ENCODE assay signal across 11 mouse cellular contexts in genomic region chr7:102018034-102018433, GRCm38 (mm10). TPM values are rescaled to one million over a fixed set of nuclear protein-coding genes. Genes with fewer than 3 reads are reported as not detected.
DNase-seq lines count a peak whose midpoint lies in the region; ATAC-seq and TF ChIP-seq lines count a peak whose summit lies in the region.
"Had no signal": no experiment of that assay in that cellular context is flagged by ENCODE, and none has a peak within 500 bp of the region (broad histone marks: within the 10 kb centered on the region; RNA-seq: fewer than 3 reads in every experiment).

No protein-coding gene starts in this region.

- peaks cover 51% of the 10 kb centered on the region for H3K36me3 ChIP-seq in heart, postnatal 0 days (replicated peaks; ENCODE audit: control insufficient read depth, insufficient read depth, low read length)

- DNase-seq in adrenal gland, postnatal 14 days: peak; percentile 39
- no peak for DNase-seq in adrenal gland, postnatal 4 days (ENCODE audit: low spot score in 2 of 2)
- DNase-seq in left cerebral cortex, adult 2 months (ENCODE audit: extremely low spot score in 1 of 2, low spot score in 2 of 2): no peak
- DNase-seq in left cerebral cortex, adult 9 months (ENCODE audit: low spot score in 2 of 2): no peak
- no peak for DNase-seq in heart, postnatal 0 days (ENCODE audit: low spot score)
- peak; percentile 25 for DNase-seq in lung, adult 2 months
- DNase-seq in left cerebral cortex, adult 11 months (ENCODE audit: low spot score): no peak
- DNase-seq in left cerebral cortex, postnatal 36 days (ENCODE audit: low spot score in 2 of 2): no peak
- DNase-seq: layer of hippocampus, adult 9-11 months had no signal

- intact Hi-C loops in left cerebral cortex, adult 2 months (cut with DNase I): no loop called here
- intact Hi-C loops in left cerebral cortex, postnatal 36 days (cut with DNase I): no loop called here

- H3K27ac ChIP-seq in left cerebral cortex, adult 2 months: peak overlapping the region; percentile 57; the same call in 1 of the 2 replicates
- peak overlapping the region; percentile 78 for H3K27ac ChIP-seq in heart, postnatal 0 days (ENCODE audit: low read depth)
- H3K27ac ChIP-seq: lung, embryonic 15.5 days had no signal

- H3K4me3 ChIP-seq in left cerebral cortex, adult 2 months: no peak overlapping the region
- 0 out of 2 replicates have a peak overlapping the region, but pooled peaks have one; percentile 3 for H3K4me3 ChIP-seq in heart, postnatal 0 days (ENCODE audit: low read depth, low read length)
- peak overlapping the region; percentile 55 for H3K4me3 ChIP-seq in lung, adult 2 months (replicated peaks; ENCODE audit: extremely low read depth, low read depth, low read length)
- H3K4me3 ChIP-seq: lung, embryonic 15.5 days had no signal

- 31% methylated on average over 7 of the region's 7 CpGs for whole genome bisulfite sequencing in heart, postnatal 0 days
- WGBS in lung, adult 2 months: 26% methylated on average over 7 of the region's 7 CpGs

- peaks cover 15% of the 10 kb centered on the region; the same call in 1 of the 2 replicates for H3K4me1 ChIP-seq in heart, postnatal 0 days (ENCODE audit: control insufficient read depth, insufficient read depth)
- H3K4me1 ChIP-seq in lung, adult 2 months (ENCODE audit: control insufficient read depth, insufficient read depth, low read length): peaks cover 6% of the 10 kb centered on the region
- H3K4me1 ChIP-seq: lung, embryonic 15.5 days had no signal

- peak overlapping the region; percentile 41 for H3K4me2 ChIP-seq in heart, postnatal 0 days (ENCODE audit: low read depth, low read length)
- H3K4me2 ChIP-seq: lung, embryonic 15.5 days had no signal

- TF ChIP-seq POLR2A in lung, adult 2 months (IDR thresholded peaks at IDR 0.05; ENCODE audit: borderline replicate concordance, extremely low read depth, low read depth, low read length): no peak

- peak; percentile 52 for ATAC-seq in heart, postnatal 0 days (ENCODE audit: insufficient read depth, low read depth)
- ATAC-seq: forebrain, embryonic 16.5 days had no signal

- no peaks in the 10 kb centered on the region for H3K9me3 ChIP-seq in heart, postnatal 0 days (replicated peaks; ENCODE audit: control insufficient read depth, low read length)
- H3K9me3 ChIP-seq: lung, embryonic 15.5 days had no signal

- no peak for TF ChIP-seq CTCF in left cerebral cortex, adult 2 months (IDR thresholded peaks at IDR 0.05)
- TF ChIP-seq CTCF in heart, postnatal 0 days (IDR thresholded peaks at IDR 0.05; ENCODE audit: low read depth): no peak
- TF ChIP-seq CTCF in lung, adult 2 months (IDR thresholded peaks at IDR 0.05; ENCODE audit: insufficient read depth, low read length): no peak

- H3K27me3 ChIP-seq in heart, postnatal 0 days (ENCODE audit: control insufficient read depth, insufficient read depth, low read length): no peaks in the 10 kb centered on the region
- H3K27me3 ChIP-seq: lung, embryonic 15.5 days had no signal

- TF ChIP-seq EP300 in heart, postnatal 0 days (IDR thresholded peaks at IDR 0.05; ENCODE audit: low read depth): no peak

- 0 out of 2 replicates have a peak overlapping the region, but pooled peaks have one; percentile 9 for H3K9ac ChIP-seq in heart, postnatal 0 days (replicated peaks; ENCODE audit: low read depth, low read length)
- H3K9ac ChIP-seq: lung, embryonic 15.5 days had no signal

RNA-seq across cellular contexts. Expression of gene Il18bp, which starts 0.5 kb away (rescaled TPM):
- 5.6 and 5.8 TPM in 2 replicates for total RNA-seq in adrenal gland, postnatal 14 days (2021)
- total RNA-seq in adrenal gland, postnatal 4 days (2021): 10 to 100 TPM; 11.5 to 11.6 TPM
- total RNA-seq in left cerebral cortex, adult 2 months (2021): 10 to 100 TPM in 1 of 2 experiments, 1 to 10 TPM in 1; 8.5 to 10.2 TPM
- total RNA-seq in heart, postnatal 0 days (2014; rRNA removed; ENCODE audit: low replicate concordance): 0.76 and 4.6 TPM in 2 replicates
- polyA plus RNA-seq in heart, postnatal 0 days (2015; fragmentation: Nextera tagmentation; extraction: Ambion mirVana): 2.3 and 2.4 TPM in 2 replicates
- polyA plus RNA-seq in lung, adult 2 months (2012; rRNA removed): 11.4 and 12.0 TPM in 2 replicates
- 10 to 100 TPM in 1 of 2 experiments, 1 to 10 TPM in 1; 3.7 to 10.6 TPM for total RNA-seq in left cerebral cortex, postnatal 36 days (2021)

RNA-seq across cellular contexts. Expression of gene Rnf121, which starts 47.2 kb away (rescaled TPM):
- total RNA-seq in adrenal gland, postnatal 14 days (2021): 30.4 and 32.0 TPM in 2 replicates
- 10 to 100 TPM; 31.9 to 33.3 TPM for total RNA-seq in adrenal gland, postnatal 4 days (2021)
- 10 to 100 TPM; 51.1 to 53.9 TPM for total RNA-seq in left cerebral cortex, adult 2 months (2021)
- total RNA-seq in heart, postnatal 0 days (2014; rRNA removed; ENCODE audit: low replicate concordance): 7.7 and 18.2 TPM in 2 replicates
- 10.7 and 12.7 TPM in 2 replicates for polyA plus RNA-seq in heart, postnatal 0 days (2015; fragmentation: Nextera tagmentation; extraction: Ambion mirVana)
- polyA plus RNA-seq in lung, adult 2 months (2012; rRNA removed): 20.5 and 31.9 TPM in 2 replicates
- 10 to 100 TPM; 40.2 to 48.5 TPM for total RNA-seq in left cerebral cortex, postnatal 36 days (2021)

RNA-seq across cellular contexts. Expression of gene Xndc1, which starts 47.3 kb away (rescaled TPM):
- total RNA-seq in adrenal gland, postnatal 14 days (2021): 12.1 and 17.2 TPM in 2 replicates
- total RNA-seq in adrenal gland, postnatal 4 days (2021): 10 to 100 TPM; 24.0 to 24.4 TPM
- total RNA-seq in left cerebral cortex, adult 2 months (2021): 10 to 100 TPM; 25.6 to 28.2 TPM
- total RNA-seq in heart, postnatal 0 days (2014; rRNA removed; ENCODE audit: low replicate concordance): 13.1 and 13.8 TPM in 2 replicates
- polyA plus RNA-seq in heart, postnatal 0 days (2015; fragmentation: Nextera tagmentation; extraction: Ambion mirVana): 7.7 and 7.8 TPM in 2 replicates
- 14.8 and 18.9 TPM in 2 replicates for polyA plus RNA-seq in lung, adult 2 months (2012; rRNA removed)
- 10 to 100 TPM; 19.9 to 32.1 TPM for total RNA-seq in left cerebral cortex, postnatal 36 days (2021)

RNA-seq across cellular contexts. Expression of gene Xntrpc, which starts 47.5 kb away (rescaled TPM):
- 1.2 and 1.5 TPM in 2 replicates for total RNA-seq in adrenal gland, postnatal 14 days (2021)
- 1 to 10 TPM; 2.1 to 2.4 TPM for total RNA-seq in adrenal gland, postnatal 4 days (2021)
- total RNA-seq in left cerebral cortex, adult 2 months (2021): 1 to 10 TPM; 2.6 to 3.0 TPM
- not detected in 2 replicates for total RNA-seq in heart, postnatal 0 days (2014; rRNA removed; ENCODE audit: low replicate concordance)
- 0.25 and 0.31 TPM in 2 replicates for polyA plus RNA-seq in heart, postnatal 0 days (2015; fragmentation: Nextera tagmentation; extraction: Ambion mirVana)
- 3.0 and 3.5 TPM in 2 replicates for polyA plus RNA-seq in lung, adult 2 months (2012; rRNA removed)
- 1 to 10 TPM; 1.2 TPM for total RNA-seq in left cerebral cortex, postnatal 36 days (2021)

Comparison
In these comparisons a context has a peak if more than half of its experiments do, and no peak if none do; other contexts are left out.
1. DNase-seq: peak in adrenal gland, postnatal 14 days (single experiment) and lung, adult 2 months (single experiment); none in adrenal gland, postnatal 4 days (0 of 2), left cerebral cortex, adult 2 months (0 of 2), left cerebral cortex, adult 9 months (0 of 2), heart, postnatal 0 days (single experiment), left cerebral cortex, adult 11 months (single experiment) and left cerebral cortex, postnatal 36 days (0 of 2).